Mouse (Mus musculus) limb, embryonic 14.5 days (tissue): Measurements from ENCODE around the gene Kif3b. TPM values are rescaled to one million over a fixed set of nuclear protein-coding genes. Genes with fewer than 3 reads are reported as not detected.

Experiments
- ATAC-seq: fragments of 200-750 bp; cut with Nextera tagmentation; 2 replicates; pipeline ENCODE4 v1.8.0; 2017; ENCODE audit warnings: low read depth, moderate number of reproducible peaks, moderate TSS enrichment; ENCODE audit not compliant: low FRiP score
- DNase-seq: peaks from one replicate; pipeline ENCODE4 v3.0.0-alpha.2; 2015; ENCODE audit warnings: low spot score
- H3K27ac ChIP-seq: fragments of 300-500 bp; sonication (generic); replicated peaks from 2 replicates; pipeline ENCODE4 v1.5.1; 2014; ENCODE audit warnings: low read depth, mild to moderate bottlenecking, low read length, moderate library complexity, mixed read lengths
- H3K27me3 ChIP-seq: fragments of 300-500 bp; sonication (generic); 2 replicates; pipeline ENCODE4 v1.6.1; 2014; ENCODE audit warnings: low read length, mixed read lengths; ENCODE audit not compliant: control insufficient read depth, insufficient read depth
- H3K36me3 ChIP-seq: fragments of 300-500 bp; sonication (generic); 2 replicates; pipeline ENCODE4 v1.6.1; 2014; ENCODE audit warnings: mild to moderate bottlenecking, low read length, moderate library complexity, mixed read lengths; ENCODE audit not compliant: control insufficient read depth, insufficient read depth
- H3K4me1 ChIP-seq: fragments of 300-500 bp; sonication (generic); 2 replicates; pipeline ENCODE4 v1.6.1; 2014; ENCODE audit warnings: antibody characterized with exemption, low read length, mixed read lengths; ENCODE audit not compliant: control insufficient read depth, insufficient read depth
- H3K4me2 ChIP-seq: fragments of 300-500 bp; sonication (generic); replicated peaks from 2 replicates; pipeline ENCODE4 v1.6.1; 2014; ENCODE audit warnings: low read depth, mild to moderate bottlenecking, low read length, moderate library complexity; ENCODE audit not compliant: severe bottlenecking
- H3K4me3 ChIP-seq: fragments of 300-500 bp; sonication (generic); replicated peaks from 2 replicates; pipeline ENCODE4 v1.5.1; 2014; ENCODE audit warnings: low read length
- H3K9ac ChIP-seq: fragments of 300-500 bp; sonication (generic); 2 replicates; pipeline ENCODE4 v1.6.1; 2014; ENCODE audit warnings: mild to moderate bottlenecking, low read depth, low read length, moderate library complexity; ENCODE audit not compliant: severe bottlenecking
- H3K9me3 ChIP-seq: fragments of 300-500 bp; sonication (generic); 2 replicates; pipeline ENCODE4 v1.6.1; 2016; ENCODE audit warnings: low read length; ENCODE audit not compliant: control insufficient read depth
- POLR2A ChIP-seq: fragments of 200-500 bp; IDR thresholded peaks from 2 replicates; pipeline ENCODE4 v1.8.0; 2012; ENCODE audit warnings: inconsistent platforms, mild to moderate bottlenecking, moderate library complexity, borderline replicate concordance; ENCODE audit not compliant: insufficient read depth, insufficient read length; ENCODE audit errors: extremely low read depth
- WGBS: fragments of 180-500 bp; shearing (Covaris S2); extraction: QIAGEN DNeasy Blood & Tissue Kit; methylation state at CpG from one replicate; pipeline ENCODE4 v1.1.7; 2014; 5-methylcytosine and 5-hydroxymethylcytosine counted together
- polyA plus RNA-seq, 2 experiments: library from polyadenylated mRNA; depleted of rRNA in 1 of 2; stranded (reverse) in 1 of 2; unstranded in 1 of 2; fragments of >200 nt; fragmentation: Nextera tagmentation in 1 of 2; extraction: Ambion mirVana in 1 of 2; gene quantifications; 2 replicates each; pipeline versions ENCODE4 v1.2.1 to v1.2.3; 2012 to 2014

The Kif3b gene
- polyA plus RNA-seq, 2 experiments = 4.7 to 11.5 TPM

- Histone ChIP-seq H3K9me3 (no peaks in the 10 kb centered on the region), H3K27ac (no peak overlapping the region), H3K4me3 (no peak overlapping the region), H3K9ac (no peak overlapping the region), H3K4me1 (no peaks in the 10 kb centered on the region), H3K36me3 (peaks cover 63% of the 10 kb centered on the region), H3K4me2 (no peak overlapping the region), H3K27me3 (no peaks in the 10 kb centered on the region)
- WGBS = 90% methylated on average over 1 of the region's 1 CpGs
- DNase-seq (no peak), ATAC-seq (no peak)
- no peak for TF ChIP-seq POLR2A
Measured at GRCm38 (mm10) chr2:153380479-153380878, 89.3 kb downstream of the Kif3b start.

Other genes with a start within 250 kb of the Kif3b start
- 11.4 and 15.2 TPM in 2 replicates for gene Ccm2l, start 225.5 kb upstream of the Kif3b start, polyA plus RNA-seq (2012; rRNA removed)
- 2.1 and 3.2 TPM in 2 replicates for gene Ccm2l, start 225.5 kb upstream of the Kif3b start, polyA plus RNA-seq (2014; fragmentation: Nextera tagmentation; extraction: Ambion mirVana)
- gene Hck, start 182.9 kb upstream of the Kif3b start, polyA plus RNA-seq (2012; rRNA removed) = 8.4 and 11.4 TPM in 2 replicates
- gene Hck, start 182.9 kb upstream of the Kif3b start, polyA plus RNA-seq (2014; fragmentation: Nextera tagmentation; extraction: Ambion mirVana) = 9.0 and 11.1 TPM in 2 replicates
- 73.4 and 84.8 TPM in 2 replicates for gene Tm9sf4, start 130.1 kb upstream of the Kif3b start, polyA plus RNA-seq (2012; rRNA removed)
- 97.7 and 100 TPM in 2 replicates for gene Tm9sf4, start 130.1 kb upstream of the Kif3b start, polyA plus RNA-seq (2014; fragmentation: Nextera tagmentation; extraction: Ambion mirVana)
- gene Tspyl3, start 66.0 kb upstream of the Kif3b start, polyA plus RNA-seq (2012; rRNA removed) = 13.3 and 16.3 TPM in 2 replicates
- 12.8 and 13.1 TPM in 2 replicates for gene Tspyl3, start 66.0 kb upstream of the Kif3b start, polyA plus RNA-seq (2014; fragmentation: Nextera tagmentation; extraction: Ambion mirVana)
- gene Plagl2, start 50.0 kb upstream of the Kif3b start, polyA plus RNA-seq (2012; rRNA removed) = 17.8 and 20.3 TPM in 2 replicates
- gene Plagl2, start 50.0 kb upstream of the Kif3b start, polyA plus RNA-seq (2014; fragmentation: Nextera tagmentation; extraction: Ambion mirVana) = 20.2 and 20.8 TPM in 2 replicates
- 41.7 and 50.3 TPM in 2 replicates for gene Pofut1, start 49.9 kb upstream of the Kif3b start, polyA plus RNA-seq (2012; rRNA removed)
- 12.1 and 12.4 TPM in 2 replicates for gene Pofut1, start 49.9 kb upstream of the Kif3b start, polyA plus RNA-seq (2014; fragmentation: Nextera tagmentation; extraction: Ambion mirVana)
- gene Asxl1, start 54.4 kb downstream of the Kif3b start, polyA plus RNA-seq (2012; rRNA removed) = 28.5 and 29.7 TPM in 2 replicates
- gene Asxl1, start 54.4 kb downstream of the Kif3b start, polyA plus RNA-seq (2014; fragmentation: Nextera tagmentation; extraction: Ambion mirVana) = 19.4 and 20.6 TPM in 2 replicates
- gene 4930404H24Rik, start 201.4 kb downstream of the Kif3b start, polyA plus RNA-seq (2012; rRNA removed) = not detected in 2 replicates
- gene 4930404H24Rik, start 201.4 kb downstream of the Kif3b start, polyA plus RNA-seq (2014; fragmentation: Nextera tagmentation; extraction: Ambion mirVana) = not detected in 2 replicates
- 19.5 and 24.5 TPM in 2 replicates for gene Nol4l, start 238.6 kb downstream of the Kif3b start, polyA plus RNA-seq (2012; rRNA removed)
- gene Nol4l, start 238.6 kb downstream of the Kif3b start, polyA plus RNA-seq (2014; fragmentation: Nextera tagmentation; extraction: Ambion mirVana) = 10.1 and 11.9 TPM in 2 replicates